Mouse (Mus musculus) lung, postnatal 0 days (tissue): Measurements from ENCODE around the gene Grb7.

Experiments
- CTCF ChIP-seq: IDR thresholded peaks from 2 replicates; pipeline ENCODE4 v1.5.1; 2016; ENCODE audit warnings: antibody characterized with exemption, mild to moderate bottlenecking
- EP300 ChIP-seq: IDR thresholded peaks from 2 replicates; pipeline ENCODE4 v1.6.1; 2016; ENCODE audit warnings: antibody characterized with exemption, mild to moderate bottlenecking, control low read depth

DNA sequence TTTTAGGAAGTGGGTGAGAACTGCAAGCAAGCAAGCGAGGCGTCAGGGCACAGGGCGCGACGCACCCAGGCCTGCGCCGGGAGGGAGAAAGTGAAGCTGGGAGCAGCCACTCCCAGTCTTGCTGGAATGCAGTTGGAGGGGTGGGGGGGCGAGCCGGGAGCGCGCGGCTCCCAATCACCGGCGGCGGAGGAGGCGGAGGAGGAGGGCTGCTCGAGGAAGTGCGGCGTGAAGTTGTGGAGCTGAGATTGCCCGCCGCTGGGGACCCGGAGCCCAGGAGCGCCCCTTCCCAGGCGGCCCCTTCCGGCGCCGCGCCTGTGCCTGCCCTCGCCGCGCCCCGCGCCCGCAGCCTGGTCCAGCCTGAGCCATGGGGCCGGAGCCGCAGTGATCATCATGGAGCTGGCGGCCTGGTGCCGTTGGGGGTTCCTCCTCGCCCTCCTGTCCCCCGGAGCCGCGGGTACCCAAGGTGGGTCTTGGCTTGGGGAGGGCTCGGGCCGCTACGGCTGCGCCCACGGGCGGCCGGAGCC lies 33.9 kb upstream of the Grb7 start, which contains the start of gene Erbb2:
- TF ChIP-seq CTCF (no peak), EP300 (no peak)
